Mouse (Mus musculus) heart, postnatal 0 days (tissue): Measurements from ENCODE around the gene Tigd2. TPM values are rescaled to one million over a fixed set of nuclear protein-coding genes. Genes with fewer than 3 reads are reported as not detected.
A peak's percentile ranks its signal among the peaks of the same experiment; 100 is the strongest.

Experiments
- ATAC-seq: fragments of 200-750 bp; cut with Nextera tagmentation; 2 replicates; pipeline ENCODE4 v1.8.0; 2017; ENCODE audit warnings: low read depth, moderate number of reproducible peaks, moderate library complexity; ENCODE audit not compliant: insufficient read depth
- DNase-seq: peaks from one replicate; pipeline ENCODE4 v3.0.0-alpha.2; 2016; ENCODE audit warnings: low spot score
- H3K27ac ChIP-seq: fragments of 300-500 bp; sonication (generic); 2 replicates; pipeline ENCODE4 v1.5.1; 2014; ENCODE audit warnings: low read depth, mild to moderate bottlenecking
- H3K27me3 ChIP-seq: fragments of 300-500 bp; sonication (generic); 2 replicates; pipeline ENCODE4 v1.6.1; 2014; ENCODE audit warnings: low read length, mixed read lengths; ENCODE audit not compliant: control insufficient read depth, insufficient read depth
- H3K36me3 ChIP-seq: fragments of 300-500 bp; sonication (generic); replicated peaks from 2 replicates; pipeline ENCODE4 v1.6.1; 2014; ENCODE audit warnings: low read length, mixed read lengths; ENCODE audit not compliant: control insufficient read depth, insufficient read depth
- H3K4me1 ChIP-seq: fragments of 300-500 bp; sonication (generic); 2 replicates; pipeline ENCODE4 v1.6.1; 2014; ENCODE audit warnings: antibody characterized with exemption; ENCODE audit not compliant: control insufficient read depth, insufficient read depth
- H3K4me2 ChIP-seq: fragments of 300-500 bp; sonication (generic); 2 replicates; pipeline ENCODE4 v1.6.1; 2014; ENCODE audit warnings: low read depth, mild to moderate bottlenecking, low read length, moderate library complexity
- H3K4me3 ChIP-seq: fragments of 300-500 bp; sonication (generic); 2 replicates; pipeline ENCODE4 v1.5.1; 2014; ENCODE audit warnings: low read depth, low read length
- H3K9ac ChIP-seq: fragments of 300-500 bp; sonication (generic); replicated peaks from 2 replicates; pipeline ENCODE4 v1.6.1; 2014; ENCODE audit warnings: low read depth, low read length, mixed read lengths
- H3K9me3 ChIP-seq: fragments of 300-500 bp; sonication (generic); replicated peaks from 2 replicates; pipeline ENCODE4 v1.6.1; 2016; ENCODE audit warnings: low read length; ENCODE audit not compliant: control insufficient read depth
- CTCF ChIP-seq: IDR thresholded peaks from 2 replicates; pipeline ENCODE4 v1.5.1; 2016; ENCODE audit warnings: antibody characterized with exemption, control low read depth, low read depth
- EP300 ChIP-seq: IDR thresholded peaks from 2 replicates; pipeline ENCODE4 v1.6.1; 2016; ENCODE audit warnings: antibody characterized with exemption, low read depth
- WGBS: fragments of 180-500 bp; shearing (Covaris S2); extraction: QIAGEN DNeasy Blood & Tissue Kit; methylation state at CpG from one replicate; pipeline ENCODE4 v1.1.7; 2014; 5-methylcytosine and 5-hydroxymethylcytosine counted together
- polyA plus RNA-seq: library from polyadenylated mRNA; unstranded; fragments of >200 nt; fragmentation: Nextera tagmentation; extraction: Ambion mirVana; gene quantifications from 2 replicates; pipeline ENCODE4 v1.2.1, GENCODE M21; 2015
- total RNA-seq: library from RNA; depleted of rRNA; stranded (reverse); fragments of >200 nt; gene quantifications from 2 replicates; pipeline ENCODE4 v1.2.3, GENCODE M21; 2014; ENCODE audit warnings: low replicate concordance

The Tigd2 gene
- total and polyA plus RNA-seq, 2 experiments from 2014 or later: 11.7 to 12.4 TPM

DNA sequence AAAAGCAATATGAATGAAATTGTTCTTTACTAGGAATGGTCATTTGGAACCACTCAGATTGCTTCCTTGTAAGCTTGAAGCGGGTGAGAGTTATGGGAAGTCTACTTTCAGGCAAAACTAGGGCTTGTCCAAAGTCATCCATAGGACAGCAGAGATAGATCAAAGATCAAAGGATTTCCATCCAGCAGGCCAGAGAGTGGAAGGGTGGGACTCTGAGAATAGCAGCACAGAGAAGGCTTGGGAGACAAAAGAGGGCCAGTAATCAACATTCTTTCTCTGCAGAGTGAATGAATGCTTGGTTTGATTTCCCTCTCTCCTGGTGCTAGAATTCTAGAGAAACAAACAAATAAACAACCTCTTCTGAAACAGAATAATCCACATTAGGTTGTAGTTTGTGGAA, 1.1 kb upstream of the Tigd2 start:
- no peak overlapping the region for H3K4me3 ChIP-seq
- 96% methylated on average over 1 of the region's 1 CpGs for WGBS
- H3K9ac ChIP-seq: no peak overlapping the region
- H3K9me3 ChIP-seq: no peaks in the 10 kb centered on the region
- no peak for TF ChIP-seq EP300
- no peak for TF ChIP-seq CTCF
- DNase-seq (no peak), ATAC-seq (no peak)
- no peaks in the 10 kb centered on the region for H3K27me3 ChIP-seq
- H3K4me2 ChIP-seq: no peak overlapping the region
- no peaks in the 10 kb centered on the region for H3K36me3 ChIP-seq
- H3K27ac ChIP-seq: no peak overlapping the region
- 0 out of 2 replicates have a peak, but pooled peaks cover 3% of the 10 kb centered on the region for H3K4me1 ChIP-seq

DNA sequence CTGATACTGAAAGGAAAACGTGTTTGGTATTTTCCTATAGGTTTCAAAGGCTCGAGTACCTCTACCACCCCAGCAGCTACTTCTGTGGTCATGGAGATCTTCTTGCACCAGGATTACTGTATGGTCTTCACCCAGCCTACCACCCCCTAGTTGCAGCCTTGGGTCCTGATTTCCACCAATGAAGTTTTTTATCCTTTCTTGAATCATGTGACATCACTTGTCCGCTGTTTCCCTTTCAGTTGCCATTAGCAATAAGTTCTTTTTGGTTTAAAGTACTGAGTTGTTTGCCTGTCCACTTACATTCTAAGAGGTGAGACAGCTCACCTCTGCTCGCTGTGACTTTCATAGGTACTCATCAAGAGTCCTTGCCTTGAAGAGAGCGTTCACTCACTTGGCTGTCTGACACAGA, 633 bp downstream of the Tigd2 start:
- no peaks in the 10 kb centered on the region for H3K36me3 ChIP-seq
- H3K9me3 ChIP-seq: no peaks in the 10 kb centered on the region
- peak overlapping the region; percentile 73 for H3K4me2 ChIP-seq
- 14% methylated on average over 5 of the region's 5 CpGs for WGBS
- ATAC-seq (peak; percentile 42), DNase-seq (peak; percentile 36)
- peak overlapping the region; percentile 83 for H3K27ac ChIP-seq
- H3K4me3 ChIP-seq: peak overlapping the region; percentile 70
- H3K9ac ChIP-seq: peak overlapping the region; percentile 69
- H3K27me3 ChIP-seq: no peaks in the 10 kb centered on the region
- TF ChIP-seq EP300: no peak
- no peak for TF ChIP-seq CTCF
- H3K4me1 ChIP-seq: 0 out of 2 replicates have a peak, but pooled peaks cover 3% of the 10 kb centered on the region

DNA sequence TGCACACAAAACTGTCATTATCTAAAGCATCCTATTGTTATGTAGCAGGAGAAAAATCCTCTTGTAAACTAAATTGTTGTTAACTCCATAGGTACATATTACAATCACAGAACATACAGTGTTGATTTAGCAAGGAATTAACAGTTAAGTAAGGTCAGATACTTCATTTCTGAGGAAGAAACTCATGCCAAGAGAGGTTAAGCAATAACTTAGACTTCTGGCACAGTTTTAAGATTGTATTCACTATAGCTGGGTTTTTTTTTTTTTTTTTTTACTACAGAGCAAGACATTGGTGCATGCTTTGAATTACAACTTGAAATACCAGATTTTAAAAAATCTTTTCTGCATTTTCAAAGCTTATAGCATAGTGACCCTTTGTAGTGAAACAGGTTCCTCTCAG, 24.5 kb downstream of the Tigd2 start:
- Histone ChIP-seq H3K27me3 (no peaks in the 10 kb centered on the region), H3K27ac (no peak overlapping the region), H3K36me3 (no peaks in the 10 kb centered on the region), H3K9ac (no peak overlapping the region), H3K4me1 (no peaks in the 10 kb centered on the region), H3K4me3 (no peak overlapping the region), H3K4me2 (no peak overlapping the region), H3K9me3 (no peaks in the 10 kb centered on the region)
- no peak for ATAC-seq
- no peak for DNase-seq
- no peak for TF ChIP-seq EP300
- TF ChIP-seq CTCF: no peak

DNA sequence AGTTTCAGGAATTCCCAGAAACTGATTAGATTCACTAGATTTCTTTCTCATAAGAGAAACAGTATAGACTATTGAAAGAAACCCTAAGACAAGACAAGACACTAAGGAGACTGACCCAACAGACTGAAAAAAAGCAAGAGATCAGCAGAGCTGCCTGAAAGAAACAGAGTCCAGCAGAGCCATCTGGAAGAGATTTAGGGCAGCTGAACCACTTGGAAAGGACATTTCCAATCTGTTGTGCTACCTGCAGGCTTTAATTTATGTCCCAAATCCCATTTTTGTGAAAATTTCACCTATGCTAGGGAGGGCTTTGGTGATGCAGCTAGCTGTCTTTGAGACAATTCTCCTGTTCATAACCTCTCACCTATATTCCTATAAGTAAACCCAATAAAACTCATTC, 25.0 kb downstream of the Tigd2 start:
- TF ChIP-seq CTCF (no peak), EP300 (no peak)
- DNase-seq (no peak), ATAC-seq (no peak)
- Histone ChIP-seq H3K9me3 (no peaks in the 10 kb centered on the region), H3K4me1 (no peaks in the 10 kb centered on the region), H3K36me3 (no peaks in the 10 kb centered on the region), H3K27ac (no peak overlapping the region), H3K4me3 (no peak overlapping the region), H3K4me2 (no peak overlapping the region), H3K27me3 (no peaks in the 10 kb centered on the region), H3K9ac (no peak overlapping the region)

DNA sequence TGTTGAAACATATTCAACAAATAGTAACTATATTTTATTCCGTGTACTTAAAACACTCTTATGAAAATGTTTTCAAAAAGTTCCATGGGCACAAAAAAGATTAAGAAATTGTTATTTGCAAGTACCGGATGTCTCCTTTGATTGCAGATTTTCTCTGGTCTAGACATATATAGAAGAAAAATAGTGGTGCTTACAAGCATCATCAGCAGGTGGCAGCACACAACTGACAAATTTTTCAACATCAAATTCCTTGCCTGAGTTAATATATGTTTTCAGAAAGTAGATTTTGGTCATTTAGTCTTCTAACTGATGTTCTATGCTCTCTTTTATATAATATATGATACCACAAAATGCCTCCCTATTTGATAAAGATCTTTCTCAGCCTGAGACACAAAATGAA, 41.0 kb downstream of the Tigd2 start:
- no peaks in the 10 kb centered on the region for H3K27me3 ChIP-seq
- H3K9me3 ChIP-seq: no peaks in the 10 kb centered on the region
- 12% methylated on average over 2 of the region's 2 CpGs for WGBS
- H3K4me2 ChIP-seq: no peak overlapping the region
- H3K36me3 ChIP-seq: no peaks in the 10 kb centered on the region
- peak; percentile 35 for DNase-seq
- no peak overlapping the region for H3K9ac ChIP-seq
- no peak for TF ChIP-seq EP300
- TF ChIP-seq CTCF: peak; percentile 65
- H3K27ac ChIP-seq: no peak overlapping the region
- H3K4me3 ChIP-seq: no peak overlapping the region
- ATAC-seq: no peak
- H3K4me1 ChIP-seq: no peaks in the 10 kb centered on the region

DNA sequence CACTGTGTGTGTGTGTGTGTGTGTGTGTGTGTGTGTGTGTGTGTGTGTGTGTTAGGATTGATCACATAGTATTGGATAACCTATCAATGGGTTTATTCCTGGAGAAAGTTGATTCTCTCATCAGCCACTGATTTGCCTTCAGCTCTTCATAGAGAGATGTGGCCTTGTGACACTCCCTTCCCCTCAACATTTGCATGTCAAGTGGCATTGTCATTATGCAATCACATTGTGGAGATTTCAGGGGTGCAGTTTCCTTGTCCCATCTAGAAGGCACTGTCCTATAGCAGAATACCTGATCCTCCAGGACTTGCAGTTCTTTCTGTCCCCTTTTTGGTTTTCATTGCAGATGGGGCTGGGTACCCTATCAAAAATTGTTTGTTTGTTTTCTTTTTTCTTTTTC, 41.9 kb downstream of the Tigd2 start:
- Histone ChIP-seq H3K27me3 (no peaks in the 10 kb centered on the region), H3K4me2 (no peak overlapping the region)
- no peak for ATAC-seq

More for the DNA sequence above, 41.9 kb downstream of the Tigd2 start:
- H3K4me3 ChIP-seq: no peak overlapping the region
- no peak overlapping the region for H3K9ac ChIP-seq
- no peak overlapping the region for H3K27ac ChIP-seq
- TF ChIP-seq CTCF (no peak), EP300 (no peak)
- no peaks in the 10 kb centered on the region for H3K9me3 ChIP-seq
- no peak for DNase-seq
- no peaks in the 10 kb centered on the region for H3K4me1 ChIP-seq
- no peaks in the 10 kb centered on the region for H3K36me3 ChIP-seq
